Mouse (Mus musculus): ENCODE results near the gene Fam192a. TPM values are rescaled to one million over a fixed set of nuclear protein-coding genes. Genes with fewer than 3 reads are reported as not detected.

Gene Fam192a
- polyA plus RNA-seq, 1 experiment from 2014 or later: 58.6 TPM

- no peak overlapping the region for H3K4me3 ChIP-seq (replicated peaks; ENCODE audit: low read length)
Measured at GRCm38 (mm10) chr8:94543981-94544380, 57.8 kb downstream of the Fam192a start.

GRCm38 (mm10) chr8:94540889-94541795, 60.7 kb downstream of the Fam192a start:
- WGBS: 60% methylated on average over 17 of the region's 18 CpGs
- H3K4me2 ChIP-seq (ENCODE audit: low read depth, low read length): no peak overlapping the region
- H3K9ac ChIP-seq (ENCODE audit: low read length): no peak overlapping the region
- no peak overlapping the region for H3K27ac ChIP-seq (ENCODE audit: low read length)
- H3K36me3 ChIP-seq (ENCODE audit: control insufficient read depth, insufficient read depth, low read length): no peaks in the 10 kb centered on the region
- no peaks in the 10 kb centered on the region for H3K9me3 ChIP-seq (replicated peaks; ENCODE audit: control insufficient read depth, low read length)
- no peaks in the 10 kb centered on the region for H3K27me3 ChIP-seq (ENCODE audit: control insufficient read depth, insufficient read depth, low read length)
- no peak overlapping the region for H3K4me3 ChIP-seq (replicated peaks; ENCODE audit: low read length)
- no peaks in the 10 kb centered on the region for H3K4me1 ChIP-seq (ENCODE audit: control insufficient read depth, insufficient read depth, low read length)
- ATAC-seq (ENCODE audit: insufficient read depth, low FRiP score): no peak

More at GRCm38 (mm10) chr8:94543981-94544380, 57.8 kb downstream of the Fam192a start:
- ATAC-seq (ENCODE audit: insufficient read depth, low FRiP score): no peak
- Histone ChIP-seq H3K9ac (ENCODE audit: low read length) (no peak overlapping the region), H3K36me3 (ENCODE audit: control insufficient read depth, insufficient read depth, low read length) (no peaks in the 10 kb centered on the region), H3K27me3 (ENCODE audit: control insufficient read depth, insufficient read depth, low read length) (no peaks in the 10 kb centered on the region), H3K27ac (ENCODE audit: low read length) (no peak overlapping the region), H3K4me2 (ENCODE audit: low read depth, low read length) (no peak overlapping the region), H3K9me3 (replicated peaks; ENCODE audit: control insufficient read depth, low read length) (no peaks in the 10 kb centered on the region), H3K4me1 (ENCODE audit: control insufficient read depth, insufficient read depth, low read length) (no peaks in the 10 kb centered on the region)
- WGBS: 64% methylated on average over 8 of the region's 8 CpGs

GRCm38 (mm10) chr8:94540025-94540424, 61.8 kb downstream of the Fam192a start:
- no peak overlapping the region for H3K27ac ChIP-seq (ENCODE audit: low read length)
- H3K27me3 ChIP-seq (ENCODE audit: control insufficient read depth, insufficient read depth, low read length): no peaks in the 10 kb centered on the region
- H3K36me3 ChIP-seq (ENCODE audit: control insufficient read depth, insufficient read depth, low read length): no peaks in the 10 kb centered on the region
- no peaks in the 10 kb centered on the region for H3K9me3 ChIP-seq (replicated peaks; ENCODE audit: control insufficient read depth, low read length)
- WGBS: 80% methylated on average over 2 of the region's 2 CpGs
- no peak for ATAC-seq (ENCODE audit: insufficient read depth, low FRiP score)
- H3K4me2 ChIP-seq (ENCODE audit: low read depth, low read length): no peak overlapping the region
- H3K4me3 ChIP-seq (replicated peaks; ENCODE audit: low read length): no peak overlapping the region
- no peak overlapping the region for H3K9ac ChIP-seq (ENCODE audit: low read length)
- no peaks in the 10 kb centered on the region for H3K4me1 ChIP-seq (ENCODE audit: control insufficient read depth, insufficient read depth, low read length)

GRCm38 (mm10) chr8:94537456-94537855, 64.3 kb downstream of the Fam192a start:
- WGBS: 74% methylated on average over 2 of the region's 2 CpGs
- no peak for ATAC-seq (ENCODE audit: insufficient read depth, low FRiP score)

GRCm38 (mm10) chr8:94535631-94536030, 66.2 kb downstream of the Fam192a start:
- ATAC-seq (ENCODE audit: insufficient read depth, low FRiP score): no peak

More at GRCm38 (mm10) chr8:94537456-94537855, 64.3 kb downstream of the Fam192a start:
- no peaks in the 10 kb centered on the region for H3K36me3 ChIP-seq (ENCODE audit: control insufficient read depth, insufficient read depth, low read length)
- H3K27ac ChIP-seq (ENCODE audit: low read length): no peak overlapping the region
- peaks cover 7% of the 10 kb centered on the region; the same call in 1 of the 2 replicates for H3K4me1 ChIP-seq (ENCODE audit: control insufficient read depth, insufficient read depth, low read length)
- H3K9me3 ChIP-seq (replicated peaks; ENCODE audit: control insufficient read depth, low read length): no peaks in the 10 kb centered on the region
- no peak overlapping the region for H3K4me2 ChIP-seq (ENCODE audit: low read depth, low read length)
- H3K4me3 ChIP-seq (replicated peaks; ENCODE audit: low read length): no peak overlapping the region
- H3K9ac ChIP-seq (ENCODE audit: low read length): no peak overlapping the region
- no peaks in the 10 kb centered on the region for H3K27me3 ChIP-seq (ENCODE audit: control insufficient read depth, insufficient read depth, low read length)

GRCm38 (mm10) chr8:94534612-94535011, 67.2 kb downstream of the Fam192a start:
- H3K36me3 ChIP-seq (ENCODE audit: control insufficient read depth, insufficient read depth, low read length): no peaks in the 10 kb centered on the region
- WGBS: 43% methylated on average over 4 of the region's 4 CpGs
- no peak overlapping the region for H3K4me2 ChIP-seq (ENCODE audit: low read depth, low read length)
- no peak for ATAC-seq (ENCODE audit: insufficient read depth, low FRiP score)
- H3K9ac ChIP-seq (ENCODE audit: low read length): no peak overlapping the region
- H3K4me1 ChIP-seq (ENCODE audit: control insufficient read depth, insufficient read depth, low read length): peaks cover 7% of the 10 kb centered on the region; the same call in 1 of the 2 replicates
- H3K9me3 ChIP-seq (replicated peaks; ENCODE audit: control insufficient read depth, low read length): no peaks in the 10 kb centered on the region
- no peak overlapping the region for H3K27ac ChIP-seq (ENCODE audit: low read length)
- H3K4me3 ChIP-seq (replicated peaks; ENCODE audit: low read length): no peak overlapping the region
- H3K27me3 ChIP-seq (ENCODE audit: control insufficient read depth, insufficient read depth, low read length): no peaks in the 10 kb centered on the region

More at GRCm38 (mm10) chr8:94535631-94536030, 66.2 kb downstream of the Fam192a start:
- Histone ChIP-seq H3K9ac (ENCODE audit: low read length) (no peak overlapping the region; the same call in 1 of the 2 replicates), H3K9me3 (replicated peaks; ENCODE audit: control insufficient read depth, low read length) (no peaks in the 10 kb centered on the region), H3K4me1 (ENCODE audit: control insufficient read depth, insufficient read depth, low read length) (peaks cover 7% of the 10 kb centered on the region; the same call in 1 of the 2 replicates), H3K27ac (ENCODE audit: low read length) (no peak overlapping the region), H3K36me3 (ENCODE audit: control insufficient read depth, insufficient read depth, low read length) (no peaks in the 10 kb centered on the region), H3K4me3 (replicated peaks; ENCODE audit: low read length) (no peak overlapping the region), H3K27me3 (ENCODE audit: control insufficient read depth, insufficient read depth, low read length) (no peaks in the 10 kb centered on the region), H3K4me2 (ENCODE audit: low read depth, low read length) (no peak overlapping the region)
- 83% methylated on average over 7 of the region's 7 CpGs for WGBS

GRCm38 (mm10) chr8:94532873-94533671, 68.7 kb downstream of the Fam192a start, which contains the start of gene Cpne2:
Cpne2 (plus strand) TSS chr8:94532990.
- Histone ChIP-seq H3K9ac (ENCODE audit: low read length) (peak within 1 kb of the TSS; percentile 87), H3K4me2 (ENCODE audit: low read depth, low read length) (peak within 1 kb of the TSS; percentile 97), H3K4me1 (ENCODE audit: control insufficient read depth, insufficient read depth, low read length) (peaks cover 7% of the 10 kb centered on the region; the same call in 1 of the 2 replicates), H3K27me3 (ENCODE audit: control insufficient read depth, insufficient read depth, low read length) (no peaks in the 10 kb centered on the region), H3K4me3 (replicated peaks; ENCODE audit: low read length) (peak within 1 kb of the TSS; percentile 69), H3K27ac (ENCODE audit: low read length) (peak within 1 kb of the TSS; percentile 26; the same call in 1 of the 2 replicates), H3K36me3 (ENCODE audit: control insufficient read depth, insufficient read depth, low read length) (no peaks in the 10 kb centered on the region), H3K9me3 (replicated peaks; ENCODE audit: control insufficient read depth, low read length) (no peaks in the 10 kb centered on the region)
- peak; percentile 87 for ATAC-seq (ENCODE audit: insufficient read depth, low FRiP score)
- WGBS: under 1% methylated on average over 75 of the region's 81 CpGs

- H3K9ac ChIP-seq (ENCODE audit: low read length): peak overlapping the region; percentile 87
- no peaks in the 10 kb centered on the region for H3K27me3 ChIP-seq (ENCODE audit: control insufficient read depth, insufficient read depth, low read length)
- H3K36me3 ChIP-seq (ENCODE audit: control insufficient read depth, insufficient read depth, low read length): no peaks in the 10 kb centered on the region
- H3K4me1 ChIP-seq (ENCODE audit: control insufficient read depth, insufficient read depth, low read length): peaks cover 7% of the 10 kb centered on the region; the same call in 1 of the 2 replicates
- H3K9me3 ChIP-seq (replicated peaks; ENCODE audit: control insufficient read depth, low read length): no peaks in the 10 kb centered on the region
- ATAC-seq (ENCODE audit: insufficient read depth, low FRiP score): peak; percentile 12; the same call in 1 of the 2 replicates
- H3K27ac ChIP-seq (ENCODE audit: low read length): no peak overlapping the region
- peak overlapping the region; percentile 69 for H3K4me3 ChIP-seq (replicated peaks; ENCODE audit: low read length)
- WGBS: under 1% methylated on average over 34 of the region's 34 CpGs
- peak overlapping the region; percentile 97 for H3K4me2 ChIP-seq (ENCODE audit: low read depth, low read length)
Measured at GRCm38 (mm10) chr8:94532525-94532872, 69.3 kb downstream of the Fam192a start.
